Mouse (Mus musculus) thymus, adult 18-20 months (tissue): Measurements from ENCODE around the gene Gm2956.
"Not testable (repeated sequence)": the region's sequence is repeated elsewhere in the genome, so short reads cannot be mapped to it uniquely, and the experiment has no call there.

ENCODE experiments used
- DNase-seq, 2 experiments: peaks; one replicate each; pipeline ENCODE4 v3.0.0; 2022; ENCODE audit warnings: mixed read lengths in 2 of 2

The Gm2956 gene

GRCm38 (mm10) chr14:3332087-3332677 is at the start of gene Gm2956:
Gene Gm2956, plus strand, starts transcription at chr14:3332627.
- not testable (repeated sequence) for DNase-seq

- not testable (repeated sequence) for DNase-seq
Observed at GRCm38 (mm10) chr14:3333406-3333805, 979 bp downstream of the Gm2956 start.

- DNase-seq, result not testable (repeated sequence)
Observed at GRCm38 (mm10) chr14:3394793-3395192, 62.4 kb downstream of the Gm2956 start, which contains the start of gene Gm10413. Gene Gm10413, plus strand, starts transcription at chr14:3395093.
